Mouse (Mus musculus): ENCODE measurements around the gene Rpp14. TPM values are rescaled to one million over a fixed set of nuclear protein-coding genes. Genes with fewer than 3 reads are reported as not detected.

Rpp14 gene
- 44.5 and 47.6 TPM in 2 replicates for polyA plus RNA-seq (2015; fragmentation: Nextera tagmentation; extraction: Ambion mirVana)

GRCm38 (mm10) chr14:8080165-8080679, at the start of gene Rpp14:
TSS of gene Rpp14 (plus strand) at chr14:8080367.
- peak within 1 kb of the TSS; percentile 95 for H3K27ac ChIP-seq (ENCODE audit: low read length)
- H3K4me2 ChIP-seq (ENCODE audit: low read depth, low read length) = peak within 1 kb of the TSS; percentile 89
- H3K9me3 ChIP-seq (ENCODE audit: control insufficient read depth, low read length) = no peaks in the 10 kb centered on the region
- peak; percentile 98 for ATAC-seq (ENCODE audit: low read depth)
- H3K4me3 ChIP-seq (ENCODE audit: low read length) = peak within 1 kb of the TSS; percentile 64
- H3K36me3 ChIP-seq (ENCODE audit: control insufficient read depth, insufficient read depth, low read length) = peaks cover 8% of the 10 kb centered on the region; the same call in 1 of the 2 replicates
- 0% methylated on average over 47 of the region's 47 CpGs for WGBS
- peaks cover 11% of the 10 kb centered on the region for H3K4me1 ChIP-seq (replicated peaks; ENCODE audit: control insufficient read depth, insufficient read depth, low read length)
- H3K27me3 ChIP-seq (ENCODE audit: control insufficient read depth, insufficient read depth, low read depth, low read length) = no peaks in the 10 kb centered on the region
- H3K9ac ChIP-seq (ENCODE audit: low read length) = peak within 1 kb of the TSS; percentile 72

GRCm38 (mm10) chr14:8030535-8030934, 49.6 kb upstream of the Rpp14 start:
- no peak overlapping the region for H3K27ac ChIP-seq (ENCODE audit: low read length)
- H3K4me2 ChIP-seq (ENCODE audit: low read depth, low read length) = no peak overlapping the region
- no peaks in the 10 kb centered on the region for H3K27me3 ChIP-seq (ENCODE audit: control insufficient read depth, insufficient read depth, low read depth, low read length)
- no peak overlapping the region for H3K4me3 ChIP-seq (ENCODE audit: low read length)
- ATAC-seq (ENCODE audit: low read depth) = no peak
- no peak overlapping the region for H3K9ac ChIP-seq (ENCODE audit: low read length)
- 53% methylated on average over 4 of the region's 4 CpGs for WGBS
- H3K4me1 ChIP-seq (replicated peaks; ENCODE audit: control insufficient read depth, insufficient read depth, low read length) = no peaks in the 10 kb centered on the region
- H3K9me3 ChIP-seq (ENCODE audit: control insufficient read depth, low read length) = no peaks in the 10 kb centered on the region
- H3K36me3 ChIP-seq (ENCODE audit: control insufficient read depth, insufficient read depth, low read length) = no peaks in the 10 kb centered on the region

GRCm38 (mm10) chr14:8032087-8032944, 47.9 kb upstream of the Rpp14 start:
- 72% methylated on average over 13 of the region's 13 CpGs for WGBS
- no peak for ATAC-seq (ENCODE audit: low read depth)

GRCm38 (mm10) chr14:8034561-8034960, 45.6 kb upstream of the Rpp14 start:
- no peak overlapping the region for H3K4me3 ChIP-seq (ENCODE audit: low read length)
- no peak overlapping the region for H3K27ac ChIP-seq (ENCODE audit: low read length)
- no peak overlapping the region for H3K9ac ChIP-seq (ENCODE audit: low read length)
- H3K36me3 ChIP-seq (ENCODE audit: control insufficient read depth, insufficient read depth, low read length) = no peaks in the 10 kb centered on the region
- H3K4me1 ChIP-seq (replicated peaks; ENCODE audit: control insufficient read depth, insufficient read depth, low read length) = no peaks in the 10 kb centered on the region
- ATAC-seq (ENCODE audit: low read depth) = no peak
- no peak overlapping the region for H3K4me2 ChIP-seq (ENCODE audit: low read depth, low read length)
- H3K9me3 ChIP-seq (ENCODE audit: control insufficient read depth, low read length) = no peaks in the 10 kb centered on the region
- 49% methylated on average over 5 of the region's 5 CpGs for WGBS
- H3K27me3 ChIP-seq (ENCODE audit: control insufficient read depth, insufficient read depth, low read depth, low read length) = no peaks in the 10 kb centered on the region

More at GRCm38 (mm10) chr14:8032087-8032944, 47.9 kb upstream of the Rpp14 start:
- Histone ChIP-seq H3K4me1 (replicated peaks; ENCODE audit: control insufficient read depth, insufficient read depth, low read length) (no peaks in the 10 kb centered on the region), H3K4me3 (ENCODE audit: low read length) (no peak overlapping the region), H3K4me2 (ENCODE audit: low read depth, low read length) (no peak overlapping the region), H3K27ac (ENCODE audit: low read length) (no peak overlapping the region), H3K27me3 (ENCODE audit: control insufficient read depth, insufficient read depth, low read depth, low read length) (no peaks in the 10 kb centered on the region), H3K36me3 (ENCODE audit: control insufficient read depth, insufficient read depth, low read length) (no peaks in the 10 kb centered on the region), H3K9me3 (ENCODE audit: control insufficient read depth, low read length) (no peaks in the 10 kb centered on the region), H3K9ac (ENCODE audit: low read length) (no peak overlapping the region)

GRCm38 (mm10) chr14:8035951-8036350, 44.2 kb upstream of the Rpp14 start:
- H3K4me1 ChIP-seq (replicated peaks; ENCODE audit: control insufficient read depth, insufficient read depth, low read length) = no peaks in the 10 kb centered on the region
- no peaks in the 10 kb centered on the region for H3K36me3 ChIP-seq (ENCODE audit: control insufficient read depth, insufficient read depth, low read length)
- no peak for ATAC-seq (ENCODE audit: low read depth)
- H3K9ac ChIP-seq (ENCODE audit: low read length) = no peak overlapping the region
- H3K4me3 ChIP-seq (ENCODE audit: low read length) = no peak overlapping the region
- no peak overlapping the region for H3K4me2 ChIP-seq (ENCODE audit: low read depth, low read length)
- H3K9me3 ChIP-seq (ENCODE audit: control insufficient read depth, low read length) = no peaks in the 10 kb centered on the region
- no peaks in the 10 kb centered on the region for H3K27me3 ChIP-seq (ENCODE audit: control insufficient read depth, insufficient read depth, low read depth, low read length)
- no peak overlapping the region for H3K27ac ChIP-seq (ENCODE audit: low read length)
- WGBS = 66% methylated on average over 6 of the region's 6 CpGs

- H3K36me3 ChIP-seq (ENCODE audit: control insufficient read depth, insufficient read depth, low read length) = no peaks in the 10 kb centered on the region
- no peaks in the 10 kb centered on the region for H3K27me3 ChIP-seq (ENCODE audit: control insufficient read depth, insufficient read depth, low read depth, low read length)
- no peak overlapping the region for H3K4me2 ChIP-seq (ENCODE audit: low read depth, low read length)
- H3K9me3 ChIP-seq (ENCODE audit: control insufficient read depth, low read length) = no peaks in the 10 kb centered on the region
- 75% methylated on average over 5 of the region's 5 CpGs for WGBS
- no peak overlapping the region for H3K9ac ChIP-seq (ENCODE audit: low read length)
- H3K4me3 ChIP-seq (ENCODE audit: low read length) = no peak overlapping the region
- no peaks in the 10 kb centered on the region for H3K4me1 ChIP-seq (replicated peaks; ENCODE audit: control insufficient read depth, insufficient read depth, low read length)
- no peak overlapping the region for H3K27ac ChIP-seq (ENCODE audit: low read length)
- no peak for ATAC-seq (ENCODE audit: low read depth)
Measured at GRCm38 (mm10) chr14:8036406-8036805, 43.8 kb upstream of the Rpp14 start.

DNA sequence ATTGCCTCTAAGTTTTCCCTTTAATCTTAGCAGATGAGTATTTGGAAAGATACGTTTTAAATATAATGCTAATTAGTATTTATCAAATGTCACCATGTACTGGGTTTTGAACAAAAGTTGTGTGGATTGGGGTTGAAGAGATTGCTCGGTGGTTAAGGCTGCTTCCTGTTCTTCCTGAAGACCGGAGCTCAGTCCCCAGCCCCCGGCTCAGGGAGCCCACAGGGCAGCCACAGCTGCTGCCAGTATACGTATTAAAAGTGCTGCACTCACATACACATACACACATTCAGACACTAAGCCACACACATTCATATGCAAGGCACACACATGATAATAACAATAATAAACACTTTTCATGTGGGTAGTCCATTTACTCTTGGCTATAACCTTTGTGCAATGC, 42.0 kb upstream of the Rpp14 start:
- WGBS = 65% methylated on average over 5 of the region's 5 CpGs
- Histone ChIP-seq H3K4me3 (ENCODE audit: low read length) (no peak overlapping the region), H3K9ac (ENCODE audit: low read length) (no peak overlapping the region), H3K4me2 (ENCODE audit: low read depth, low read length) (no peak overlapping the region), H3K36me3 (ENCODE audit: control insufficient read depth, insufficient read depth, low read length) (no peaks in the 10 kb centered on the region), H3K27ac (ENCODE audit: low read length) (no peak overlapping the region), H3K9me3 (ENCODE audit: control insufficient read depth, low read length) (no peaks in the 10 kb centered on the region), H3K4me1 (replicated peaks; ENCODE audit: control insufficient read depth, insufficient read depth, low read length) (no peaks in the 10 kb centered on the region), H3K27me3 (ENCODE audit: control insufficient read depth, insufficient read depth, low read depth, low read length) (no peaks in the 10 kb centered on the region)
- no peak for ATAC-seq (ENCODE audit: low read depth)

GRCm38 (mm10) chr14:8038791-8039448, 41.2 kb upstream of the Rpp14 start:
- no peak overlapping the region for H3K4me2 ChIP-seq (ENCODE audit: low read depth, low read length)
- peak; percentile 97 for ATAC-seq (ENCODE audit: low read depth)

DNA sequence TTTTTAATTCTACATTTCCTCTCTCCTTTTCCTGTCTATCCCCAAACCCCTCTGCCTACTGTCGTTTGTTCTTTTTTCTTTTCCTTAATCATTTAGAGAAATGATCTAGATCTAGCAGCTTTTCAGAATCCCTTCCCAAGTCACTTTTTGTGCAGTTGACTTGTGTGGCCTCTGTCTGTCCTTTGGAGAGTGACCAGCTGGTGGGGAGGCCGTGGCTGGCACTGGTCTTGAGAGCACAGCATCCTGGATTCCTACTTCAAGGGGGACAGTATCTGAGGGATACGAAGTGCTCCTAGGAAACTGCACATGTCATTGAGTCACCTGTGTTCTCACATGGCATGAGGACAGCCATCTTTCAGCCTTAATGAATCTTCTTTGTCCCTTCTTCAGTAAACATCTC, 40.0 kb upstream of the Rpp14 start:
- Histone ChIP-seq H3K4me3 (ENCODE audit: low read length) (no peak overlapping the region), H3K9me3 (ENCODE audit: control insufficient read depth, low read length) (no peaks in the 10 kb centered on the region), H3K36me3 (ENCODE audit: control insufficient read depth, insufficient read depth, low read length) (no peaks in the 10 kb centered on the region), H3K4me2 (ENCODE audit: low read depth, low read length) (no peak overlapping the region), H3K27ac (ENCODE audit: low read length) (no peak overlapping the region), H3K27me3 (ENCODE audit: control insufficient read depth, insufficient read depth, low read depth, low read length) (no peaks in the 10 kb centered on the region), H3K4me1 (replicated peaks; ENCODE audit: control insufficient read depth, insufficient read depth, low read length) (no peaks in the 10 kb centered on the region), H3K9ac (ENCODE audit: low read length) (no peak overlapping the region)
- WGBS = 58% methylated on average over 3 of the region's 3 CpGs
- ATAC-seq (ENCODE audit: low read depth) = no peak

More at GRCm38 (mm10) chr14:8038791-8039448, 41.2 kb upstream of the Rpp14 start:
- no peaks in the 10 kb centered on the region for H3K4me1 ChIP-seq (replicated peaks; ENCODE audit: control insufficient read depth, insufficient read depth, low read length)
- H3K9me3 ChIP-seq (ENCODE audit: control insufficient read depth, low read length) = no peaks in the 10 kb centered on the region
- peak overlapping the region; percentile 49 for H3K27ac ChIP-seq (ENCODE audit: low read length)
- WGBS = 57% methylated on average over 7 of the region's 7 CpGs
- H3K9ac ChIP-seq (ENCODE audit: low read length) = no peak overlapping the region
- H3K36me3 ChIP-seq (ENCODE audit: control insufficient read depth, insufficient read depth, low read length) = no peaks in the 10 kb centered on the region
- no peak overlapping the region for H3K4me3 ChIP-seq (ENCODE audit: low read length)
- H3K27me3 ChIP-seq (ENCODE audit: control insufficient read depth, insufficient read depth, low read depth, low read length) = no peaks in the 10 kb centered on the region
